Mouse (Mus musculus) myocyte (in vitro differentiated cells): Measurements from ENCODE around the gene Nol3.

Experiments
- CEBPB ChIP-seq: IDR thresholded peaks from 2 replicates; pipeline ENCODE4 v1.6.1; 2011; ENCODE audit warnings: mild to moderate bottlenecking, moderate library complexity; ENCODE audit not compliant: poor library complexity, insufficient read depth, severe bottlenecking
- E2F4 ChIP-seq: IDR thresholded peaks from one replicate; pipeline ENCODE4 v1.6.1; 2011; ENCODE audit warnings: mild to moderate bottlenecking, control low read depth, moderate library complexity; ENCODE audit not compliant: insufficient read depth
- MAX ChIP-seq: IDR thresholded peaks from one replicate; pipeline ENCODE4 v1.6.1; 2011; ENCODE audit warnings: low read depth, mild to moderate bottlenecking, control low read depth
- MYOD1 ChIP-seq, 3 experiments: IDR thresholded peaks; one replicate each; pipeline ENCODE4 v1.6.1; 2011; ENCODE audit warnings: control low read depth in 2 of 3, low read depth in 2 of 3, mild to moderate bottlenecking in 2 of 3, moderate library complexity in 1 of 3; ENCODE audit not compliant: insufficient read length in 2 of 3, control insufficient read depth in 1 of 3
- MYOG ChIP-seq, 3 experiments: IDR thresholded peaks; one replicate each; pipeline ENCODE4 v1.6.1; 2011; ENCODE audit warnings: control low read depth in 2 of 3, low read depth in 2 of 3, mild to moderate bottlenecking in 2 of 3; ENCODE audit not compliant: insufficient read length in 2 of 3, control insufficient read depth in 1 of 3, insufficient read depth in 1 of 3
- POLR2A ChIP-seq: IDR thresholded peaks from one replicate; pipeline ENCODE4 v1.6.1; 2011; ENCODE audit warnings: low read depth, mild to moderate bottlenecking, control low read depth, moderate library complexity; ENCODE audit not compliant: insufficient read length
- POLR2AphosphoS2 ChIP-seq: IDR thresholded peaks from one replicate; pipeline ENCODE4 v1.6.1; 2011; ENCODE audit warnings: low read depth, control low read depth; ENCODE audit not compliant: insufficient read length
- REST ChIP-seq: IDR thresholded peaks from one replicate; pipeline ENCODE4 v1.6.1; 2011; ENCODE audit warnings: mild to moderate bottlenecking, control low read depth, moderate library complexity; ENCODE audit not compliant: insufficient read depth, insufficient read length
- SRF ChIP-seq: IDR thresholded peaks from one replicate; pipeline ENCODE4 v1.6.1; 2011; ENCODE audit warnings: low read depth; ENCODE audit not compliant: control insufficient read depth, insufficient read length
- TCF12 ChIP-seq: IDR thresholded peaks from one replicate; pipeline ENCODE4 v1.6.1; 2011; ENCODE audit warnings: mild to moderate bottlenecking, control low read depth; ENCODE audit not compliant: poor library complexity, insufficient read depth, severe bottlenecking
- USF1 ChIP-seq: IDR thresholded peaks from one replicate; pipeline ENCODE4 v1.6.1; 2011; ENCODE audit warnings: low read depth, mild to moderate bottlenecking, control low read depth, moderate library complexity

GRCm38 (mm10) chr8:105276292-105277120 is 566 bp downstream of the Nol3 start:
- peak; percentile 90 for TF ChIP-seq POLR2A
- no peak for TF ChIP-seq MAX
- TF ChIP-seq MYOD1 (IDR thresholded peaks at IDR 0.05; ENCODE audit: control insufficient read depth in 1 of 3, insufficient read length in 2 of 3, low read depth in 2 of 3): peak in 2 of 3 experiments; percentile 97 to 100
- TF ChIP-seq SRF: peak; percentile 43
- no peak for TF ChIP-seq CEBPB
- no peak for TF ChIP-seq E2F4
- TF ChIP-seq POLR2AphosphoS2: peak; percentile 99
- TF ChIP-seq USF1: no peak
- peak; percentile 30 for TF ChIP-seq TCF12
- TF ChIP-seq MYOG (IDR thresholded peaks at IDR 0.05; ENCODE audit: control insufficient read depth in 1 of 3, insufficient read depth in 1 of 3, insufficient read length in 2 of 3, low read depth in 2 of 3): peak; percentile 59 to 99 (median 98)
- peak; percentile 32 for TF ChIP-seq REST
